Mouse (Mus musculus): ENCODE data around the gene Gbp7.

GRCm38 (mm10) chr3:142495146-142495655 is 34.9 kb upstream of the Gbp7 start:
- no peak for TF ChIP-seq POLR2A (IDR thresholded peaks at IDR 0.05; ENCODE audit: borderline replicate concordance, extremely low read depth, insufficient read depth, insufficient read length, poor library complexity, severe bottlenecking)
- TF ChIP-seq CTCF (IDR thresholded peaks at IDR 0.05; ENCODE audit: borderline replicate concordance, extremely low read depth, insufficient read depth, insufficient read length), result no peak
